Mouse (Mus musculus) heart, embryonic 10.5 days (tissue): ENCODE data around the gene Rmnd5a. TPM values are rescaled to one million over a fixed set of nuclear protein-coding genes. Genes with fewer than 3 reads are reported as not detected.
"Not testable (repeated sequence)": the region's sequence is repeated elsewhere in the genome, so short reads cannot be mapped to it uniquely, and the experiment has no call there.

ENCODE experiments used
- DNase-seq: peaks from one replicate; pipeline ENCODE4 v3.0.0-alpha.2; 2017; ENCODE audit warnings: low spot score
- H3K27ac ChIP-seq: fragments of 300-500 bp; sonication (generic); 2 replicates; pipeline ENCODE4 v1.5.1; 2016; ENCODE audit warnings: mild to moderate bottlenecking
- H3K27me3 ChIP-seq: fragments of 300-500 bp; sonication (generic); 2 replicates; pipeline ENCODE4 v1.6.1; 2016; ENCODE audit warnings: mild to moderate bottlenecking; ENCODE audit not compliant: poor library complexity, insufficient read depth, severe bottlenecking
- H3K36me3 ChIP-seq: fragments of 300-500 bp; sonication (generic); 2 replicates; pipeline ENCODE4 v1.6.1; 2016; ENCODE audit warnings: mild to moderate bottlenecking, moderate library complexity
- H3K4me1 ChIP-seq: fragments of 300-500 bp; sonication (generic); 2 replicates; pipeline ENCODE4 v1.6.1; 2016; ENCODE audit warnings: mild to moderate bottlenecking
- H3K4me3 ChIP-seq: fragments of 300-500 bp; sonication (generic); 2 replicates; pipeline ENCODE4 v1.5.1; 2016; ENCODE audit warnings: mild to moderate bottlenecking, moderate library complexity
- H3K9me3 ChIP-seq: fragments of 300-500 bp; sonication (generic); 2 replicates; pipeline ENCODE4 v1.6.1; 2016; ENCODE audit warnings: mild to moderate bottlenecking, moderate library complexity
- WGBS: fragments of 180-500 bp; shearing (Covaris S2); methylation state at CpG from one replicate; pipeline ENCODE4 v1.1.7; 2016; 5-methylcytosine and 5-hydroxymethylcytosine counted together
- polyA plus RNA-seq: library from polyadenylated mRNA; unstranded; fragments of >200 nt; fragmentation: Nextera tagmentation; extraction: Ambion mirVana; gene quantifications from 2 replicates; pipeline ENCODE4 v1.2.1, GENCODE M21; 2016

Rmnd5a gene
- 9.7 and 11.4 TPM in 2 replicates for polyA plus RNA-seq

GRCm38 (mm10) chr6:71440492-71441250 is at the start of gene Rmnd5a:
TSS of gene Rmnd5a (minus strand) at chr6:71440637.
- no peaks in the 10 kb centered on the region for H3K9me3 ChIP-seq
- WGBS = under 1% methylated on average over 75 of the region's 75 CpGs
- H3K36me3 ChIP-seq = no peaks in the 10 kb centered on the region
- peak within 1 kb of the TSS; percentile 98 for H3K4me3 ChIP-seq
- peak within 1 kb of the TSS; percentile 97 for H3K27ac ChIP-seq
- H3K27me3 ChIP-seq = no peaks in the 10 kb centered on the region
- DNase-seq = peak; percentile 100
- H3K4me1 ChIP-seq = peaks cover 24% of the 10 kb centered on the region

GRCm38 (mm10) chr6:71487966-71488365 is 47.5 kb upstream of the Rmnd5a start:
- H3K4me3 ChIP-seq = no peak overlapping the region
- 32% methylated on average over 4 of the region's 4 CpGs for WGBS
- no peaks in the 10 kb centered on the region for H3K27me3 ChIP-seq
- no peaks in the 10 kb centered on the region for H3K9me3 ChIP-seq
- no peak overlapping the region for H3K27ac ChIP-seq
- H3K4me1 ChIP-seq = 0 out of 2 replicates have a peak, but pooled peaks cover 7% of the 10 kb centered on the region
- H3K36me3 ChIP-seq = no peaks in the 10 kb centered on the region
- DNase-seq = no peak

GRCm38 (mm10) chr6:71486867-71487266 is 46.4 kb upstream of the Rmnd5a start:
- WGBS = 83% methylated on average over 1 of the region's 1 CpGs
- no peak overlapping the region for H3K4me3 ChIP-seq
- H3K27ac ChIP-seq = no peak overlapping the region
- H3K27me3 ChIP-seq = no peaks in the 10 kb centered on the region
- no peaks in the 10 kb centered on the region for H3K36me3 ChIP-seq
- no peak for DNase-seq
- 0 out of 2 replicates have a peak, but pooled peaks cover 7% of the 10 kb centered on the region for H3K4me1 ChIP-seq
- H3K9me3 ChIP-seq = no peaks in the 10 kb centered on the region

GRCm38 (mm10) chr6:71486226-71486625 is 45.8 kb upstream of the Rmnd5a start:
- DNase-seq = no peak
- 76% methylated on average over 2 of the region's 2 CpGs for WGBS
- Histone ChIP-seq H3K27ac (no peak overlapping the region), H3K27me3 (no peaks in the 10 kb centered on the region), H3K4me3 (no peak overlapping the region), H3K36me3 (no peaks in the 10 kb centered on the region), H3K9me3 (no peaks in the 10 kb centered on the region), H3K4me1 (0 out of 2 replicates have a peak, but pooled peaks cover 7% of the 10 kb centered on the region)

- no peaks in the 10 kb centered on the region for H3K27me3 ChIP-seq
- WGBS = 72% methylated on average over 5 of the region's 5 CpGs
- 0 out of 2 replicates have a peak, but pooled peaks cover 7% of the 10 kb centered on the region for H3K4me1 ChIP-seq
- no peaks in the 10 kb centered on the region for H3K36me3 ChIP-seq
- no peak overlapping the region for H3K27ac ChIP-seq
- H3K4me3 ChIP-seq = no peak overlapping the region
- DNase-seq = no peak
- H3K9me3 ChIP-seq = no peaks in the 10 kb centered on the region
Observed at GRCm38 (mm10) chr6:71485246-71485645, 44.8 kb upstream of the Rmnd5a start.

GRCm38 (mm10) chr6:71481136-71481535 is 40.7 kb upstream of the Rmnd5a start:
- no peaks in the 10 kb centered on the region for H3K9me3 ChIP-seq
- H3K27me3 ChIP-seq = no peaks in the 10 kb centered on the region
- no peak overlapping the region for H3K4me3 ChIP-seq
- H3K27ac ChIP-seq = no peak overlapping the region
- 71% methylated on average over 7 of the region's 7 CpGs for WGBS
- 0 out of 2 replicates have a peak, but pooled peaks cover 4% of the 10 kb centered on the region for H3K4me1 ChIP-seq
- H3K36me3 ChIP-seq = no peaks in the 10 kb centered on the region
- DNase-seq = no peak

GRCm38 (mm10) chr6:71480136-71480535 is 39.7 kb upstream of the Rmnd5a start:
- H3K27ac ChIP-seq = no peak overlapping the region
- H3K36me3 ChIP-seq = no peaks in the 10 kb centered on the region
- H3K27me3 ChIP-seq = no peaks in the 10 kb centered on the region
- no peak overlapping the region for H3K4me3 ChIP-seq
- DNase-seq = no peak
- 67% methylated on average over 1 of the region's 1 CpGs for WGBS
- no peaks in the 10 kb centered on the region for H3K9me3 ChIP-seq
- 0 out of 2 replicates have a peak, but pooled peaks cover under 1% of the 10 kb centered on the region for H3K4me1 ChIP-seq

GRCm38 (mm10) chr6:71479588-71479987 is 39.2 kb upstream of the Rmnd5a start:
- H3K4me3 ChIP-seq, H3K27me3 ChIP-seq, H3K9me3 ChIP-seq, H3K4me1 ChIP-seq, DNase-seq, H3K36me3 ChIP-seq, H3K27ac ChIP-seq: not testable (repeated sequence)
- WGBS = 90% methylated on average over 2 of the region's 2 CpGs

GRCm38 (mm10) chr6:71478816-71479568 is 38.6 kb upstream of the Rmnd5a start:
- not testable (repeated sequence) for H3K27ac ChIP-seq, H3K9me3 ChIP-seq, H3K4me1 ChIP-seq, H3K4me3 ChIP-seq, H3K36me3 ChIP-seq, H3K27me3 ChIP-seq, DNase-seq
- WGBS = 93% methylated on average over 10 of the region's 10 CpGs

GRCm38 (mm10) chr6:71476783-71477182 is 36.3 kb upstream of the Rmnd5a start:
- DNase-seq = no peak
- Histone ChIP-seq H3K27me3 (no peaks in the 10 kb centered on the region), H3K27ac (no peak overlapping the region), H3K4me1 (no peaks in the 10 kb centered on the region), H3K36me3 (no peaks in the 10 kb centered on the region), H3K4me3 (no peak overlapping the region), H3K9me3 (no peaks in the 10 kb centered on the region)
- 63% methylated on average over 5 of the region's 5 CpGs for WGBS

GRCm38 (mm10) chr6:71475604-71476003 is 35.2 kb upstream of the Rmnd5a start:
- Histone ChIP-seq H3K27ac (no peak overlapping the region), H3K36me3 (no peaks in the 10 kb centered on the region), H3K9me3 (no peaks in the 10 kb centered on the region), H3K4me1 (no peaks in the 10 kb centered on the region), H3K27me3 (no peaks in the 10 kb centered on the region), H3K4me3 (no peak overlapping the region)
- DNase-seq = no peak
- WGBS = 87% methylated on average over 3 of the region's 3 CpGs

GRCm38 (mm10) chr6:71472786-71473185 is 32.3 kb upstream of the Rmnd5a start:
- H3K27ac ChIP-seq = no peak overlapping the region
- H3K9me3 ChIP-seq = no peaks in the 10 kb centered on the region
- H3K4me3 ChIP-seq = no peak overlapping the region
- H3K4me1 ChIP-seq = no peaks in the 10 kb centered on the region
- no peak for DNase-seq
- H3K27me3 ChIP-seq = no peaks in the 10 kb centered on the region
- 31% methylated on average over 1 of the region's 1 CpGs for WGBS
- H3K36me3 ChIP-seq = no peaks in the 10 kb centered on the region

GRCm38 (mm10) chr6:71471830-71472520 is 31.5 kb upstream of the Rmnd5a start:
- 61% methylated on average over 4 of the region's 4 CpGs for WGBS
- no peaks in the 10 kb centered on the region for H3K4me1 ChIP-seq
- no peak overlapping the region for H3K27ac ChIP-seq
- H3K27me3 ChIP-seq = no peaks in the 10 kb centered on the region
- DNase-seq = no peak
- H3K36me3 ChIP-seq = no peaks in the 10 kb centered on the region
- H3K9me3 ChIP-seq = no peaks in the 10 kb centered on the region
- no peak overlapping the region for H3K4me3 ChIP-seq
